Mouse (Mus musculus): ENCODE measurements around the gene Slc39a12. TPM values are rescaled to one million over a fixed set of nuclear protein-coding genes. Genes with fewer than 3 reads are reported as not detected.

The Slc39a12 gene
- total RNA-seq, 4 experiments from 2014 or later = 35.4 to 41.0 (median 39.5) TPM

Other genes starting within 250 kb of the Slc39a12 start
- gene Tmem236, start 213.8 kb upstream of the Slc39a12 start, total RNA-seq (2022) = under 1 TPM in 3 of 4 experiments, not detected in 1; 0.10 to 0.12 (median 0.11) TPM
- gene Mrc1, start 158.9 kb upstream of the Slc39a12 start, total RNA-seq (2022) = 1 to 10 TPM; 3.2 to 3.9 (median 3.5) TPM
- 10 to 100 TPM; 67.3 to 86.2 (median 82.8) TPM for gene Cacnb2, start 214.8 kb downstream of the Slc39a12 start, total RNA-seq (2022)